Mouse (Mus musculus) liver, postnatal 0 days (tissue): ENCODE results near the gene Cmbl. TPM values are rescaled to one million over a fixed set of nuclear protein-coding genes. Genes with fewer than 3 reads are reported as not detected.

Experiments used
- ATAC-seq: fragments of 200-750 bp; cut with Nextera tagmentation; 2 replicates; pipeline ENCODE4 v1.8.0; 2017; ENCODE audit warnings: mild to moderate bottlenecking, moderate library complexity
- DNase-seq: peaks from one replicate; pipeline ENCODE4 v3.0.0-alpha.2; 2016
- H3K27ac ChIP-seq: fragments of 300-500 bp; sonication (generic); 2 replicates; pipeline ENCODE4 v1.5.1; 2014; ENCODE audit warnings: antibody characterized with exemption, moderate library complexity, mild to moderate bottlenecking, low read depth
- H3K27me3 ChIP-seq: fragments of 300-500 bp; sonication (generic); 2 replicates; pipeline ENCODE4 v1.6.1; 2014; ENCODE audit warnings: low read length, control low read depth, mixed read lengths; ENCODE audit not compliant: insufficient read depth
- H3K36me3 ChIP-seq: fragments of 300-500 bp; sonication (generic); replicated peaks from 2 replicates; pipeline ENCODE4 v1.6.1; 2014; ENCODE audit warnings: mild to moderate bottlenecking, control low read depth, low read length, moderate library complexity, mixed read lengths; ENCODE audit not compliant: insufficient read depth
- H3K4me1 ChIP-seq: fragments of 300-500 bp; sonication (generic); 2 replicates; pipeline ENCODE4 v1.6.1; 2014; ENCODE audit warnings: antibody characterized with exemption, mild to moderate bottlenecking, control low read depth; ENCODE audit not compliant: insufficient read depth
- H3K4me2 ChIP-seq: fragments of 300-500 bp; sonication (generic); 2 replicates; pipeline ENCODE4 v1.6.1; 2014; ENCODE audit warnings: low read depth, mild to moderate bottlenecking, low read length, moderate library complexity, mixed read lengths
- H3K4me3 ChIP-seq: fragments of 300-500 bp; sonication (generic); 2 replicates; pipeline ENCODE4 v1.5.1; 2014; ENCODE audit warnings: low read depth, low read length
- H3K9ac ChIP-seq: fragments of 300-500 bp; sonication (generic); replicated peaks from 2 replicates; pipeline ENCODE4 v1.6.1; 2014; ENCODE audit warnings: mild to moderate bottlenecking, moderate library complexity
- H3K9me3 ChIP-seq: fragments of 300-500 bp; sonication (generic); 2 replicates; pipeline ENCODE4 v1.6.1; 2016; ENCODE audit warnings: mild to moderate bottlenecking, control low read depth, low read length, mixed read lengths
- CTCF ChIP-seq: sonication (generic); IDR thresholded peaks from 2 replicates; pipeline ENCODE4 v1.5.1; 2016; ENCODE audit warnings: antibody characterized with exemption, low read depth
- EP300 ChIP-seq: IDR thresholded peaks from 2 replicates; pipeline ENCODE4 v1.6.1; 2016; ENCODE audit warnings: antibody characterized with exemption, low read depth, mild to moderate bottlenecking
- WGBS: fragments of 180-500 bp; shearing (Covaris S2); extraction: QIAGEN DNeasy Blood & Tissue Kit; methylation state at CpG from one replicate; pipeline ENCODE4 v1.1.7; 2014; ENCODE audit not compliant: insufficient replicate concordance; 5-methylcytosine and 5-hydroxymethylcytosine counted together
- polyA plus RNA-seq: library from polyadenylated mRNA; unstranded; fragments of >200 nt; fragmentation: Nextera tagmentation; extraction: Ambion mirVana; gene quantifications from 2 replicates; pipeline ENCODE4 v1.2.1, GENCODE M21; 2015

Cmbl gene
- polyA plus RNA-seq, 1 experiment from 2014 or later, result 113 TPM

DNA sequence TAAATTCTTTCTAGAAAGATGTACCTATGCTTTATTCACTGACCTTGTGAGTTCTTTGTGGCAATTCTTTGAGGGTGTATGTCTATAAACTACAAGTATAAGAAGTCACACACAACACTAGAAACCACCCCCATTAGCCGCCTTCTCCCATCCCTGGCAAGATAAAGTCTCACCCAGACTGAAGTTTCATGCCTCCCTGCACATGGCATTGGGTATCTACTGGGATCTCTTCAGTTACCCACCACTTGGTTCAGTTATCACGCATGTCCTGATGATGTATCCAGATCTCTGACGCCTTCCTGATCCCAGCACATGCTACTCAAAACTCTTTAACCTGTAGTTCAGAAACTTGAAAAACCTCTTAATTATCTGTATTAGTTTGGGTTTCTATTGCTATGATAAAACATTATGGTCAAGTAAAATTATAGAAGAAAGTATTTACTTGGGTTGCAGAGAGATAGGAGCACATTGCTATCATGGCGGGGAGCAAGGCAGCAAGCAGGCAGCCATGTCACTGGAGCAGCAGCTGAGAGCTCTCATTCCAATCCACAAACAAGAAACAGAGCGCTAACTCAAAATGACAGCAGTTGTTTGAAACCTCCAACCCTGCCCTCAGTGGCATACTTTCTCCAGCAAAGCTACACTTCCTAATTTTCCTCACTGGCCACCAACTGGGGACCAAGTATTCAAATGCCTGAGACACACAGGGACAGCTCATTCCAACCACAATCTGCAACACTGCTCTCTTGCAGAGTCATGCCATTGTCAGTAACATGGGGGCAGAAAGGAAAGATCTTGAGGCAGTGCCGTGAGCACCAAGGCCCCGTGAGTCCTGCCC, 30.5 kb upstream of the Cmbl start:
- peaks cover 37% of the 10 kb centered on the region for H3K4me1 ChIP-seq
- ATAC-seq, result no peak

DNA sequence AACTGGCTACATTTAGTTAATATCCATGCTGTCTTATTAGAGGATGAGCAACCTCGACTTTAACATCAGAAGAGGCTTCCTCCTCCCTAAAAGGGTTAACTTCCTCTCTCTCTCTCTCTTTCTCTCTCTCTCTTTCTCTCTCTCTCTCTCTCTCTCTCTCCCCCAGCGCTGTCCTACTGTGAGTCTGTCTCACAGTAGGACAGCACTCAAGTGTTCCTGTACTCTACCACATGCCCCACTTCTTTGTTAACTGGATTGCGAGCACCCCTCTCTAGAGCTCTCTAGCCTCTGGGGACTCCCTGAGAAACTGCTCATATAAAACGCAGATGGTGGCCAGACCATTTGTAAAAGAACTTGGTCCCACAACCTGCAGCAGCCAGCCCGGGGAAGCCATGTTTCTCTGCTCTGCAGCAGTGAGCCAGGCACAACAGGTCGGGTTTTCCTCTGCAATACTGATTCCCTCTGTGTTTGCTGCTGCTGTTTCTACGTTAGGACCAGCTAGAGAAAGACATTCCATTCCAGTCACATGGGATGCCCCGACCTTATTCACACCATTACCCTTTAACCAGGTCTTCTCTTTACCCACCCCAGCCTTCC, 29.8 kb upstream of the Cmbl start:
- ATAC-seq, result no peak
- Histone ChIP-seq H3K36me3 (no peaks in the 10 kb centered on the region), H3K4me2 (no peak overlapping the region), H3K9me3 (no peaks in the 10 kb centered on the region), H3K27me3 (no peaks in the 10 kb centered on the region), H3K9ac (no peak overlapping the region), H3K27ac (0 out of 2 replicates have a peak overlapping the region, but pooled peaks have one; percentile 34), H3K4me1 (peaks cover 42% of the 10 kb centered on the region), H3K4me3 (no peak overlapping the region)
- DNase-seq, result no peak
- 34% methylated on average over 8 of the region's 8 CpGs for WGBS
- TF ChIP-seq CTCF (no peak), EP300 (no peak)

More for the DNA sequence above, 30.5 kb upstream of the Cmbl start:
- Histone ChIP-seq H3K27ac (0 out of 2 replicates have a peak overlapping the region, but pooled peaks have one; percentile 25), H3K36me3 (no peaks in the 10 kb centered on the region), H3K27me3 (no peaks in the 10 kb centered on the region), H3K9ac (no peak overlapping the region), H3K4me3 (no peak overlapping the region), H3K9me3 (no peaks in the 10 kb centered on the region), H3K4me2 (no peak overlapping the region)
- no peak for DNase-seq
- WGBS, result 64% methylated on average over 7 of the region's 7 CpGs
- TF ChIP-seq CTCF (no peak), EP300 (no peak)

DNA sequence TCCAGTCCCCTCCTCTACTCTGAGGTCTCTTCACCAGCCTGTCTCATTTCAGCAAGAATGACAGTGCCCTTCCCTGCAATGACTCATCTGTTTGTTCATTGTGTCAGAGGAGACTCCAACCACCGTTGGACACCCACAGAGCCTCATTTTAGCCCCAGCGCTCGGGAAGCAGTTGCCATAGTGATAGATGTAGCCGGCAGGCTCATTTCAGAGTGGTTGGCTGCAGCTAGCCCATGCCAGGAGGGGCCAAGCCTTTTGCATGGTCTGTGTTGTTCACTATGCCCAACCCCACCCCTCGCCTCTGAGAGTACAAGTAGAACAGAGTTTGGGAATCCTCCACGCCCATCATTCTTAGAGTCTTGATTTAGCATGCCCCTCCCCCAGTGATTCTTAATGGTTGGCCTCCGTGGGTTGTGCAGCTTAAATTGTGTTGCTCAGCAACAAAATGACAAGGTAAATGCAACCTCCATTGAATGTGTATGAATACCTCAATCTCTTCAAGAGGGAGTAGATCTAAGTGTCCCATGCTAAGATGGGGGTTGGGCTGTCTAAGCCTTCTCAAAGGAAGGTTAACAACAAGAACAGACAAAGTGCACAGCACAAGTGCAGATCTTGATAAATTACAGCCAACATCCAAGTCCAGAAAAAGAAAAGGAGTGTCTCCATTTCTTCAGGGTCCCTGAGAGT, 29.0 kb upstream of the Cmbl start:
- no peaks in the 10 kb centered on the region for H3K36me3 ChIP-seq
- H3K27ac ChIP-seq, result 0 out of 2 replicates have a peak overlapping the region, but pooled peaks have one; percentile 34
- no peaks in the 10 kb centered on the region for H3K9me3 ChIP-seq
- no peak overlapping the region for H3K9ac ChIP-seq
- 27% methylated on average over 7 of the region's 7 CpGs for WGBS
- H3K4me3 ChIP-seq, result no peak overlapping the region
- ATAC-seq, result no peak
- no peak for TF ChIP-seq EP300
- no peaks in the 10 kb centered on the region for H3K27me3 ChIP-seq
- H3K4me1 ChIP-seq, result peaks cover 51% of the 10 kb centered on the region
- H3K4me2 ChIP-seq, result no peak overlapping the region
- DNase-seq, result peak; percentile 47

DNA sequence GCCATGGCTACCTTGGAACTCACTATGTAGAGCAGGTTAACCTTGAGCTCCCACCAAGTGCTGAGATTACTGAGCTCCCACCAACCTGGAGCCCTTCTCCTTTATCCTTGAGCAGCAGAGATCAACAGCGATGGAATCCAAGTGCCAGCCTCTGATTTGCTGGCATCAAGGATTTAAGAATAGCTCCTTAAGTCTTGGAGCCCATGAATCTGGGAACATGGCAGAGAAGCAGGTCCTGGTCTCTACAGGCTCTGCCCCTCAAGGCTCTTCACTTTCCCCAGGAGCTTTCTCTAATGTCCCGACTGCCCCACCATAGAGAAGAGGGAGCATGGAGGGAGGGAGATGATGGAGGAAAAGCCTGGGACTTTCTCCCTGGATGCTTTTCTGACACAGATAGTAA, 27.5 kb upstream of the Cmbl start:
- no peak for DNase-seq
- no peak overlapping the region for H3K27ac ChIP-seq
- no peaks in the 10 kb centered on the region for H3K27me3 ChIP-seq
- H3K4me2 ChIP-seq, result no peak overlapping the region
- ATAC-seq, result no peak
- WGBS, result 93% methylated on average over 2 of the region's 2 CpGs
- no peaks in the 10 kb centered on the region for H3K36me3 ChIP-seq
- H3K9me3 ChIP-seq, result no peaks in the 10 kb centered on the region
- H3K4me1 ChIP-seq, result peaks cover 57% of the 10 kb centered on the region
- H3K4me3 ChIP-seq, result no peak overlapping the region
- no peak for TF ChIP-seq EP300
- TF ChIP-seq CTCF, result no peak
- H3K9ac ChIP-seq, result no peak overlapping the region

DNA sequence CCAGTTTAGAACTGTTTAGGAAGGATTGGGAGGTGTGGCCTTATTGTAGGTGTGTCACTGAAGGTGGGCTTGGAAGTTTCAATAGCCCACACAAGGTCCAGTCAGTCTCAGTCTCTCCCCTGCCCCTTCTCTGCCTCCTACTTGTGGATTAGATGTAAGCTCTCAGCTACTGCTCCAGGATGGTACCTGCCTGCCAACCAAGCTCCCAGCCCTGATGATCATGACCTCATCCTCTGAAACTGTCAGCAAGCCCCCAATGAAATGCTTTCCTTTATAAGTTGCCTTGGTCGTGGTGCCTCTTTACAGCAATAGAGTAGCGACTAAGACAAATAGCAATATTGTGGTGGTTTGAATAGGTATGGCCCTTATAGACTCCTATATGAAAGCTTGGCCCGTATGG, 26.8 kb upstream of the Cmbl start:
- WGBS, result 92% methylated on average over 3 of the region's 3 CpGs
- H3K9ac ChIP-seq, result no peak overlapping the region
- ATAC-seq, result no peak

More for the DNA sequence above, 26.8 kb upstream of the Cmbl start:
- H3K27ac ChIP-seq, result no peak overlapping the region
- no peak for TF ChIP-seq EP300
- no peak for TF ChIP-seq CTCF
- H3K4me2 ChIP-seq, result no peak overlapping the region
- no peaks in the 10 kb centered on the region for H3K36me3 ChIP-seq
- peaks cover 59% of the 10 kb centered on the region for H3K4me1 ChIP-seq
- DNase-seq, result no peak
- no peaks in the 10 kb centered on the region for H3K9me3 ChIP-seq
- H3K4me3 ChIP-seq, result no peak overlapping the region
- no peaks in the 10 kb centered on the region for H3K27me3 ChIP-seq
